Mouse (Mus musculus): Measurements from ENCODE around the gene Gm16253.

Gene Gm16253

DNA sequence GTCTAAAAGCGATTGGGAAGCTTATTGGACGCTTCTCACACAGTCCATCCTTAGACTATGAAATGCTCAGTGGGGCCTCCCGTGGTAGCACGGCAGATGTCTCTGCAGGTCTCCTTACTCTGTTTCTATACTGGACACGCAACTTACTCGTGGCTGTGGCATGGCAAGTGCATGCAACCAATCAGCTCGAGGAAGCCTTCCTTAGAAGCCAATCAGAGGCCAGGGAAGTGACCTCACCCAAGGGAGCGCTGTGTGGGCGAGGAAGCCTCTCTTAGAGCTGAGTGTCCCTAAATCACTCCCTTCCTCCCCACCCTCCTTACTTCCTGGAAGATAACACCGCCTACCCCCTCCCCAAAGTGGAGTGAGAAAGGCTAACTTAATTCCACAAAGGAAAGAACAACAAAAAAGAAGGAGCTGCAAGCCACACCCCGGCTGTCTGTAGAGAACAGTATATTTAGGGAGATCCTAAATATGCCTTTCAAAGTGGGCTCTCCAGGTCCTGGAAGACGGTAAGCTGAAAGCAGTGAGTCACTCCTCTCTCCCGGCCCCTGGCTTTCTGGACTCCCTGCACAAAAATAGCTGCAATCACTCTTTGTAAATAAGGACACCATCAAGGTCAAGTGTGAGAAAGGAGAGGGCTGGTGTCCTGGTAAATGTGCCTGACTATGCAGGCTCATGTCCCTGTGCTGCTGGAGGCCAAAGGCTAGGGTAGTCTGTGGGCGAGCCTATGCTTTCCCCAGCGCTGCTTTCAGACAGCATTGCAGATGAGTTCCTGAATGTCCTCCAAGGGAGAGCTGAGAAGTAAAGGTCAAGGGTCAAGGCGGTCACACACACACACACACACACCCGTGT, at the start of gene Gm16253:
Gene Gm16253, plus strand, starts transcription at position 295 of the 852 bp plus-strand sequence.
- DNase-seq (ENCODE audit: low read depth, low spot score), result peak; percentile 92

DNA sequence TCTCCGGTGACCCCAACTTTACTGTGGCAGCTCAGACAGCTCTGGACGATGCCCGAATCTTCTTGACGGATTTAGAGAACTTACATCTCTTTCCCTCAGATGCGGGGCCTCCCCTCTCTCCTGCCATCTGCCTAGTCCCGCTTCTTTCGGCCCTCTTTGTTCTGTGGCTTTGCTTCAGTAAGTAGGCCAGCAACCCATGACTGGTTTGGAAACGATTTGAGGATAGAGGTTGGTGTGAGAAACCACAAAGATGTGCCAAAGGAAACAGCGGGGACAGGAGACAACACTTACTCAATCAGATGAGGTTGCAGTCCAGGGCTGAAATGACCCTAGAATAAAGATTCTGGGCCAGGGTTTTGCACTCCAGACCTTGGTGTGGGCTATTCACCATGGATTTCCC, 48.3 kb upstream of the Gm16253 start:
- DNase-seq (ENCODE audit: low read depth, low spot score), result no peak

DNA sequence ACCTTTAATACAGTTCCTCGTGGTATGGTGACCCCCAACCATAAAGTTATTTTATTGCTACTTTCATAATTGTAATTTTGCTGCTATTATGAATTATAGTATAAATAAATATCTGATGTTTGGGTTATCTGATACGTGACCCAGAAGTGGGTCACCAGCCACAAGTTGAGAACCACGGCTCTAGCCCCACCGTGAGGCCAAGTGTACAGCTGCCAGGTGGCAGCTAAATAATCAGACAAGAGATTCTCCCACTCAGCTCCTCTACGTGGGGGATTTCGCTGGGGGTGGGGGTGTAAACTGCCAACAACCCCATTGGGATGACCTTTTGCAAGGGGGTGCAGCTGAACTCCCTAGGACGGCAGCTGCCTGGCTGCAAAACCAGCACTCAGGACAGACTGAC, 44.7 kb upstream of the Gm16253 start:
- no peak for DNase-seq (ENCODE audit: low read depth, low spot score)

DNA sequence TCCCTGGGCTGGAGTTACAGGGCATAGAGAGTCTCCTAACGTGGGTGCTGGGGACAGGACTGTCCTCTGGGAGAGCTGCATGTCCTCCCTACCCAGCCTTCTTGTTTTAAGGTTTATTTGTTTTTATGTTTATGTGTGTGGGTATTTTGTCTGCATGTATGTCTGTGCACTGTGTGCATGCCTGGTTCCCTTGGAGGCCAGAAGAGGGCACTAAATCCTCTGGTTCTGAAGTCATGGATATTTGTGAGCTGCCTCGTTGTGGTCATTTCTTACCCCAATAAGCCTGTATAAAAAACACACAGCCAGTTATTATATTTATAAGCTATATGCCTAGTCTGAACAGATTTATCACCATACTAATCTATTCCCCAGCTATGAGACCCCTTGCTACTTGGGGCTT, 42.5 kb upstream of the Gm16253 start:
- no peak for DNase-seq (ENCODE audit: low read depth, low spot score)

DNA sequence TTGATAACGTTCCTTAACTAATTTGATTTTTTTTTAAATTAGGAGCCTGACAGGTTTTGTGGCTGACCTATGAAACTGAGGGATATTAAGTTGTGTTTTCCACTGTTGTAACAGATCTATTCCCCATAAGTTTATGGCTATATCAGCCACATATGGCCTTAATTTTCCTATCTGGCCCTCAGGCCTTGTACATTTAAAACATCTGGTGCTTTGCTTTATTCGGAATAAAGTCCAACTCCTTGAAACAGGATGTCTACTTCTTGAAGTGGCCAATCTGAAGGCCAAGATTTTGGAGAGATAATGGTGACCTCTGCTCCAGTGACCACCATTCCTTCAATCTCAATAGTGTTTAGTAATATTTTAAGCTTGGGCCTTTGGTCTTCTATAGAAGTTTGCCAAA, 37.5 kb upstream of the Gm16253 start:
- DNase-seq (ENCODE audit: low read depth, low spot score), result no peak

DNA sequence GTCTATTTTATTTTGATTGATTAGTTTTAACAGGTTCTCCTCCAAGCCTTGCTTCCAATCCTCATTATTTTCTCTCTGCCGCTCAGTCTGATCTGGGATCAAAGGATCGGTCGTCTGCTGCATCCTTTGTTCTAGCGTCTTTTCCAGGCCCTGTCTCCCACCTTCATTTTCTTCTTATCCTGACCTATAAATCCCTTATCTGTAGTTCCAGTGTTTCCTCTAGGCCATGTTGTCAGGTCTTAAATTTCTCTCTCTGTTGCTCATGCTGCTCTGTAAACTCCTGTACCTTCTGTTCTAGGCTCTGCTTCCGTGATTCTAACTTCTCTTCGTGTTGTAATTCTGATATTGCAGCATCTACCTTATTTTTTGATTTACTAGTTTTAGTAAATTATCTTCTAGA, 36.0 kb upstream of the Gm16253 start:
- DNase-seq (ENCODE audit: low read depth, low spot score), result no peak

DNA sequence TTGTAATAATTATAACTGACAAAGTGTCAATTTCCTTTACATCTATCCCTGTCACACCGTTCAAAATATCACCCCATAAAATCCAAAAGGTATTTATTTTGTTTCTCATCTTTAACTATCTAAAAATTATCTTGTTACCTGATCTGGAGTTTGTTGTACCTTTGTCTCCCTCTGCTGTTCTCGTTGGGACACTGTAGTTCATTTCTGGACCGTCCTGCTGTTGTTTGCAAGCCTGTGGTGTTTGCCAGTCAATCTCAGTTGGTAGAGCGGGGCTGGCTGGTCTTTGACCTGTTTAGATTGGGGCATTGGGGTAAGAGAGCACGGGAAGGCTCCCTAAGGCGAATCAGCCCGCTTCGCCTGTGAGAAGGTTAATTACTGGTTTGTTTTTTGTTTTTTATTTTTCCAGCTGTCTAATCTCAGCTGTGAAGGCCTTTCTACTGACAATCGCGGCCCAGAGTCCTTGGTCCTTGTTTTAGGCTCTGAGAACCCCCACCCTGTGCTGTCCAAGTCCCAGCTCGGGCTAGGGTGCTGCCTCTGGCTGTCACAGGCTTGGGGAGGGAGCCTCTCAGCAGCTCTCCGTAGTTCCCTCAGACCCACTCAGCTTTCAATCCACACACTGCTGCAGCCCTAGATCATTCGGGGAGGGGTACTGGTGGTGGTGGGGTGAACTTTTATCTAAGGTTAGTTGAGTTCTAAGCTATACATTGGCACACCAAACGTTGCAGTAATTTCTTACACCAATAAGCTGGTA, 35.3 kb upstream of the Gm16253 start:
- peak; percentile 24 for DNase-seq (ENCODE audit: low read depth, low spot score)

DNA sequence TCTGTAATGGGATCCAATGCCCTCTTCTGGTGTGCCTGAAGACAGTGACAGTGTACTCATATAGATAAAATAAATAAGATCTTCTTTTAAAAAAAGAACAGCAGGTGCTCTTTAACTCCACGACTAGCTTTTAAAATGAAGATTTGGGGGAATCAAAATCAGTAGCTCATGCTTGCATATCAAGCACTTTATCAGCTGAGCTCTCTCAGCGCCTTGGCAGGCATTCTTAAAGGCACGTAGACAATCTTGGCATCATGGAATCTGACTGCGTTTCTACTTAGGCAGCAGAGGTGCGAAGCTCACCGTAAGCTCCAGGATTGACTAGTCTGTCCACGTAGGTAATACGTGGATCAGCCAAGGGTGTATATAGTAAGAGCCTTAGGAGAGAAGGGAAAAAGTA, 34.2 kb upstream of the Gm16253 start:
- no peak for DNase-seq (ENCODE audit: low read depth, low spot score)

DNA sequence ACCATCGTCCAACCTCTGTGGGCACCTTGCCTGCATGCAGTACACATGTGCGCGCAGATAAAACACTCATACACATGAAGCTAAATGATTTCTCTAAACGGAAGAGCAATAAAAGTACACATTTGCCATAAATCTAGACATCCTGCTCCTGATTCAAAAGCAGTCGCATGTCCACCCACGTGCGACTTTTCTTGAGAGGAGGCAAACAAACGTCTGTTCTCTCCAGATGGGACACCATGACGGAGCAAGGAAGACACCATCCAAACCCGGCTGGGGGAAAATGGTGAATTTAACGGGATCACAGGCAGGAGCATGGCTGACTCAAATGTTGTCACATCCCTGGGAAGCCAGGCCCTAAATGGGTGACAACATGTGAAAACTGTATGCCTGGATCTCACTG, 33.4 kb upstream of the Gm16253 start:
- DNase-seq (ENCODE audit: low read depth, low spot score), result no peak

DNA sequence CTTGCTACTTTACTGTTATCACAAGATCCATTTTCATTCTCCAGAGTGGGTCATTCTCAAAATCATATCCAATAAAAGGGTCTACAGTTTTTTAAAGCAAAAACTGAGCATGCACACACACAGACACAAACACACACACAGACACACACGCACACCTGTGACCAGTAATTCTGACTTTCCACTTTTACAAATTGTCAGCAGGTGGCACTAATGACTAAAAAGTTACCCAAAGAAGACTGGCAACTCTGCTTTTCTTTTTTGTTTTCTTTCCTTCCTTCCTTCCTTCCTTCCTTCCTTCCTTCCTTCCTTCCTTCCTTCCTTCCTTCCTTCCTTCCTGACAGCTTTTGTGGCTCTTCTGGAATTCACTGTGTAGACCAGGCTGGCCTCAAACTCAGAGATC, 31.2 kb upstream of the Gm16253 start:
- DNase-seq (ENCODE audit: low read depth, low spot score), result peak; percentile 29

DNA sequence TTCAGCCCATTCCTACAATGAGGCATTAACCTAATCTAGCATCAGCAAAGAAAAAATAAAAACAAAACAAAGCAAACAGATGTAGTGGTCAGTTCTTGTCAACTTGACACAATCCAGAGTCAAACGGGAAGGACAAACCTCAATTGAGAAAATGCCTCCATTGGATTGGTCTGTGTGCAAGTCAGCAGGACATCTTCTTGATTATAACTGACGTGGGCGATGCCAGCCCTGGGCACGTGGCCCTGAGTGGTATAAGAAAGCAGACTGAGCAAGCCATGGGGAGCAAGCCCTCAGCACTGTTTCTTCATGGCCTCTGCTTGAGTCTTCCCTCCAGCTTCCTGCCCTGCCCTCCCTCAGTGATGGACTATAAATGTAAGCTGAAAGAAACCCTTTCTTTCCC, 29.9 kb upstream of the Gm16253 start:
- DNase-seq (ENCODE audit: low read depth, low spot score), result no peak

DNA sequence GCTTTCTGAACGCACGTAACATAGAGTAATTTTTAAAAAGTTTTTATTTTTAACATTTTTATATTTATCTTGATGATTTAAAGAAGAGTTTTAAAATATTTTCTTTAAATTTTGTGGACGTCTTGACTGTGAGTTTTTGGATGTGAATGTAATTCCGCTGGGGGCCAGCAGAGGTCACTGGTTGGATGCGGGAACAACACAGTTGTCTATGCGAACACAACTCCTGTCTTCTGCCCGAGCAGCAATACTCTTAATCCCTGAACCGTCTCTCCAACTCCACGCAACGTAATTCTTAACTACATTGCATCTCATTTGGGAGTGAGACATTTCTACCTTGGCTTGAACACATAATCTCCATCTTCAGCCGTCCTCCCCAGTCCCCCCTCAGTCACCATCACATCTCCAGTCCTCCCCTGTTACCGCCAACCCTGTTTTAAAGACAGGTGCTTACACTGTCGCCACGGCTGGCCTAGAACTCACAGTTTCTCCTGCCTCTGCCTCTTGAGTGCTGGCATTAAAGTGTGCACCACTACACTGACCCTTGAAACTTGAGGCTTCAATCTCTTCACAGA, 29.3 kb upstream of the Gm16253 start:
- peak; percentile 74 for DNase-seq (ENCODE audit: low read depth, low spot score)

DNA sequence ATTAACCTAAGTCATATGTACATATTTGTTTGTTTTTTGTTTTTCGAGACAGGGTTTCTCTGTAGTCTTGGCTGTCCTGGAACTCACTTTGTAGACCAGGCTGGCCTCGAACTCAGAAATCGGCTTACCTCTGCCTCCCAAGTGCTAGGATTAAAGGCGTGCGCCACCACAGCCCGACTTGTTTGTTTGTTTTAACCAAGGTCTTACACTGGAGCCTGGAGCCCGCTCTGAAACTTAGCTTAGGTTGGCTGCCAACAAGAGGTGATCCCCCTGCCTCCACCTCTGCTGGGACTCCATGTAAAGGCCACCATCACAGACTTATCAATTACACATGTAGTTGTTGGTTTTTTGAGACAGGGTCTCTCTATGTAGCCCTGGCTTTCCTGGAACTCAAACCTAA, 28.0 kb upstream of the Gm16253 start:
- DNase-seq (ENCODE audit: low read depth, low spot score), result no peak

DNA sequence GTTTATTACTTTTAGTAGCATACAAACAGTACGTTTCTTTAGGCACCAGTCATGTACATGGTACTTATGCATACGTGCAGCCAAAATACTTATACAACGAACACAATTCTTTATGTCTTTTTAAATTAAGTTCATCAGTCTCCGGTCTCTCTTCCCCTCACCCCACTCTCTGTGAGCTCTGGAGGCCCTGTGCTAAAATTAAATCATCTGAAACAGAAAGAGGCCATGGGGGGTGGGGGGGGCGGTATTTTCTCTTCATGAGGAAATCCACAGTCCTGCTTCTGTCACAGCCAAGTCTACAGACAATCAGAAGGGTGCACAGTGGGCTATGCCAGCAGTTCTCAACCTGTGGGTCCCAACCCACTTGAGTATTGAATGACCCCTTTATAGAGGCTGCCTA, 27.4 kb upstream of the Gm16253 start:
- DNase-seq (ENCODE audit: low read depth, low spot score), result no peak

DNA sequence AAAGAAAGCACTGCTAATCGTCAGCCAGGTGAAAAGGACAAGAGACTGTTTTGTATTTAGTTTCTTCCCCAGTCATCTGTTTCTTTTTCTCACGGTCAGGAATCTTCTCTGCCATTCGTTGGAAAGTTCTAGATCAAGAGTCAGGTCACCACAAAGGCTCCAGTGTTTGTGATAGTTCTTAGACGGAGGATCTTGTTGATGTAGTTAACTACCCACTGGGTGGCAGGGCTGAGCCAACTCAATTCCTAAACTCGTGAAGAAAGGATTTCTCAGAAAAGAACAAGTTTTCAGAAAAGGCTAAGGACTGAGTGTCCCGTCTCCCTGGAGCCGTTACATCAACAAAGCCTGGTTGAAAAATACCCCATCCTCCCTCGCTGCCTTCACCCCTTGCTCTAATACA, 25.6 kb upstream of the Gm16253 start:
- DNase-seq (ENCODE audit: low read depth, low spot score), result peak; percentile 73

DNA sequence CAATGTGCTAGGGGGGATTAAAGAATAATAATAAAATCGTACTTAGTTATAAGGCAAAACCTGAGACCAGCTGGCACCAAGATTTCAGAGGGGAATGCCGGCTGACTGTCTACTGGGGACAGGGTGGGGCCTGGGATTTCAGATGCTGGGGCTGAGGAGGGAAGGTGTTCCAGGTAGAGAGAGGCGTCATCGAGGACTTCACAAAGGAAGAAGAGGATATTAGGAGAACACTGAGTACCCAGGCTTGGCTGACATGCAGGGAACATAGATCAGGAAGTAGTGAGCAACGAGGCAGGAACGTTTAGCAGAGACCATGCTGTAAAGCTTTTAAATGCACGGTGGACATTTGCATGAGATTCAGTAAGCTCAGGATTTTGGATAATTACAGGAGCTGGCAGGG, 24.9 kb upstream of the Gm16253 start:
- DNase-seq (ENCODE audit: low read depth, low spot score), result no peak

DNA sequence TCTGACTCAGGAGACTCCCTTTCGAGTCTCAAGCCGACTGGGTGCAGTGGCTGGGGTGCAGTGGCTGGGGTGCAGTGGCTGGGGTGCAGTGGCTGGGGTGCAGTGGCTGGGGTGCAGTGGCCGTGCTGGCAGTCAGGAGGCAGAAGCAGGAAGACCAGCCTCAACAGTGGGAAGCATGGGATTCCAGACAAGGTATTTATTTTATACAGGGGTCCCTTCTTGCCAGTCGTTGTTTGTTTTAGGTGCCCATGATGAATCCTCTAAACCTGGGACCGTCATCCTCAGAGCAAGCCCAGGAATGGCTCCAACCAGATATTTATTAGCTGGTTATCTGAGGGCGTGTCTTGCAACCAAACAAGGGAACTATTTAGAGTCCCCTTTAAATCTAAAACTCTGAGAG, 23.2 kb upstream of the Gm16253 start:
- no peak for DNase-seq (ENCODE audit: low read depth, low spot score)

DNA sequence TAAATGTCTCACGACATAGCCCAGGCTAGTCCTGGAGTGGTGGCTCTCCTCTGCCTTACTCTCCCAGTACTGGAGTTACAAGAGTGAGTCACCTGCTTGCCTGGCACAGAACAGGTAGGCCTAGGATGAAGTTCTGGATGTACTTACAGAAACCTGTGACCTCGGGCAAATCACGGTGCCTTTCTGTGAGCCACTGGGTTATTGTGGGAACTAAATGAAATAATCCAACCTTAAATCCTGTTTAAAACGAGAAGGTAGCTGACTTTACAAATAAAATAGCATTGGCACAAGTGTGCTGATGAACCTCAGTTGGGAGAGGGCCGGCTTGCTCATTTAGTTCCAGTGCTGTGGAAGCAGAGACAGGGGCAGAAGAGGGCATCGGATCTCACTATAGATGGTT, 22.5 kb upstream of the Gm16253 start:
- no peak for DNase-seq (ENCODE audit: low read depth, low spot score)

DNA sequence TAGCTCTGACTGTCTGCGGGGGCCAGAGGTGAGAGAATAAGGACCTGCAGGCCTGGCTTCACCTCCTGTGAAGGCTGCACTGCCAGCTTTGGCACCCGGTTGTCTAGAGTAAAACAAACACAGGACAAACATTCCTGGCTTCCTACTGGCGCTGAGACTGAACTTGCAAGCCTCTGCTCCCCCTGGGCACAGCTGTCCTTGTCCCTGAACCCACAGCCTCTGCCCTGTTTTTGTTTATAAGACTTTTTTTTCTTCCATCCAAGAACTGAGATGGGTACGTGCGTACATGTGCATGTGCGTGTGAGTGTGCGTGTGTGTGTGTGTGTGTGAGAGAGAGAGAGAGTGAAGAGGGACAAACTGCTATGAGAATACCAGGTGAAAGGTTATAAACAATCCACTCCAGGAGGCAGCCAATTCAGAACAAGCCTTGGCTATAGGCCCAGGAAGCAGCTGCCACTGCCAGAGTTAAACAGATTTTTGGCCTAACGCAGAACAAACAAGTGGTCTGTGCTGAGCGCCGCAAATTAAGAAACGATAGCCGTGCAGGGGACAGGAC, 21.7 kb upstream of the Gm16253 start:
- peak; percentile 48 for DNase-seq (ENCODE audit: low read depth, low spot score)

DNA sequence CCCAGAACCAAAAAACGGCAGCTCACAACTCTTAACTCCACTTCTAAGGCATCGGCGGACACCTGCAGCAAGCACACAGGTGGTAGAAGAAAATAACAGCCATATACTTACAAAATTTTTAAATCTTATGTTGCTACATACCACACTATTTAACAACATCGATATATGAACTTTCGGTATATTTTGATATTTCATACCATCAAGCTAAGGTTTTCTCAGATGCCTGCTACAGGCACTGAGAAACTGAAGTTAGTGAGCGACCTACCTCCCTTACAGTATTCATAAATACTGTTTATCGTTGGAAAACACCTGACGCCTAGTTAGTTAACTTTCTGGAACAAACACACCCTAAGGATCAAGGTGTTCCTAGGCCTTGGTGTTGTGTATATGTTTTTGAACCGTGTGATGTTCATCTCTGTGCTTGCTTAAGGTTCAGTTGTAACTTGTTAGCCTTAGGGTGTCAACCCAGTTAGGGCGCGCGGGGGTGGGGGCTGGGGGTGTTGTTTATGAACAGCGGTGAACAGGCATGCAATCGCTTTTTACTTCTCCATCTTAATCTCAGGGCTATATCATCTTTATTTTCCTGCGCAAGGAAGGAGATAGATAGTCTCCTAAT, 20.7 kb upstream of the Gm16253 start:
- peak; percentile 42 for DNase-seq (ENCODE audit: low read depth, low spot score)

DNA sequence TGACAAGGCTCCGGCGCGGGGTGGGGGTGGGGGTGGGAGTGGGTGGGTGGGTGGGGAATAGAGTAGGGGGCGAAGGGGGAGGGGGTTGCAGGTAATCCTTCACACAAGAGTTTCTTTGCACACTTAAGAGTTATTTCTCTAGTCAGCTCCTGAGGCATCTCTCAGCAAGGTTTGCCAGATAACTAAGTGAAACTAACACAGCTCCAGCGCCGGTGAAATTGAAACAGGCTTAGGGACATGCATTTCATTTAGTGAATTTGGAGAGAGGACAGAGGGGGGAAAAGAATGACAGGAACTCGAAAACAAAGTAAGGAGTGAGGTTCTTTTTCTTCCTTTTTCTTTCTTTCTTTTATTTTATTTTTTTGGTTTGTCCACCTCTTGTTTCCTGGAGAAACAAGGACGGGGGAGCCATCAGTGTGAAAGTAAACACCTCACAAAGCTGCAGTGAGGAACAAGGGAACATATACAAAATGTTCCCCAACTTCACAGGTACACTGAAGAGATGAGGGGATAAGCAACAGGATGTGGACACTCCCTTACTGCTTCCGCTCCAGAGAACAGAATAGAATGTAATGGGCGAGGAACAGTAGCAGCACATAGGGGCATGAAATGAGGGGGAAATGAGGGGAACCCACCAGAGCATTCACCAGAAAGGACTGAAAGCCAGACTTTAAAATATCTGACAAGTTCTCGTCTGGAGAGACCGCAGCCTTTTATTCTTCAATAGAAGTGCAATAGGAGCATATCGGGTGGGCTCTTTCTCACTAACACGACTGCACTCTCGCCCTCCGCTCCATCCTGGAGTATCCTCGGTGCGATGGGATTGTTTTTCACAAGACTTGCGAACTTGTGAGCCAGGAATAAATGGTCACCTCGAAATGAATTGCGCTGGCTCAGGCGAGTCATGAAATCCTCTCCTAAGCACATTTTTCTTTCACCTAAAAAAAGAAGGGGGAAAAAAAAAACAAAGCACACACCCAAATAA, 19.8 kb upstream of the Gm16253 start:
- peak; percentile 80 for DNase-seq (ENCODE audit: low read depth, low spot score)
